Mouse (Mus musculus): ENCODE measurements at regions not wholly inside any gene's neighbourhood (a gene's known extent, or its start where the extent isn't known, plus 50 kb on each side); places are given as distances from the start of the nearest gene placed in this dataset.

GRCm38 (mm10) chr10:20776640-20777413 lies 51.9 kb upstream of the Pde7b start:
- DNase-seq, result peak in 1 of 2 experiments; percentile 16

GRCm38 (mm10) chr10:20775731-20776429 lies 51.0 kb upstream of the Pde7b start:
- no peak for DNase-seq
